Mouse (Mus musculus): ENCODE measurements at regions not wholly inside any gene's neighbourhood (a gene's known extent, or its start where the extent isn't known, plus 50 kb on each side); places are given as distances from the start of the nearest gene placed in this dataset.

DNA sequence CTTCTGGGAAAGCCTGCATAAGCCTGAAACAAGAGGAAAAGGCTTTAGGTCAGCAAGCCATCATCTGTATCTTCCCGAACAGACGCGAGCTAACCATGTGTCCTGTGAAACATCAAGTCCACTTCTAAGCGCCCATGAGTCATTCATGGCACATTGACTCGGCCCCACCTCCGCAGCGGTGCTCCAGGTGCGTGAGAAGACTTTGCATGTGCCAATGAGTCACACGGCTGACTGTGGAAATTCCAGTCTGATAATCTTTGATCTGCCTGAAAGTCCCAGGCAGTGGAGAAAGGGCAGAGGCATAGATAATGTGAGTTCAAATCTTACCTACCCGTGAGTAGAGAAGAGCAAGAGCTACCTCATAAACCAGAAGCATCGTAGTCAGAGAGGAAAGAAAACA, 137.8 kb downstream of the Pfkfb3 start:
- no peak for DNase-seq

- no peak for DNase-seq
These were observed 141.4 kb downstream of the Pfkfb3 start for GRCm38 (mm10) chr2:11412521-11412920.

DNA sequence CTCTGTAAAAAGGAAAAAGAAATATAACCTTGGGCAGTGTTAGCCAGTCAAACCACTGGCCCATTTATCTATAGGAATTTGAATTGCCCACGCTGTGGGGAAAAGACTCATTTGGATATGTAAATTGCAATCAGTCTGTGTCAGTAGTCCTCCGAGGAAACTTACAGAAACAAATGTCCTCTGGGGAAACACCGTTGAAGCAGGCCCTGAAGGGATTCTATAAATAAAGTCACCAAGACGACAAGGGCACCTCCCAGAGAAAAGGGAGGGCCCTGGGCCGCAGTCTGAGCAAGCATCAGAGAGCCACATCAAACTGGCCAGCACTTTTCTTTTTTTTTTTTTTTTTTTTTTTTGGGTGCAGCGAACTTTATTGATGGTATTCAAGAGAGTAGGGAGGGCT, 145.4 kb downstream of the Pfkfb3 start:
- DNase-seq, result no peak

- DNase-seq, result no peak
These were observed 147.7 kb downstream of the Pfkfb3 start for GRCm38 (mm10) chr2:11406103-11406615.

DNA sequence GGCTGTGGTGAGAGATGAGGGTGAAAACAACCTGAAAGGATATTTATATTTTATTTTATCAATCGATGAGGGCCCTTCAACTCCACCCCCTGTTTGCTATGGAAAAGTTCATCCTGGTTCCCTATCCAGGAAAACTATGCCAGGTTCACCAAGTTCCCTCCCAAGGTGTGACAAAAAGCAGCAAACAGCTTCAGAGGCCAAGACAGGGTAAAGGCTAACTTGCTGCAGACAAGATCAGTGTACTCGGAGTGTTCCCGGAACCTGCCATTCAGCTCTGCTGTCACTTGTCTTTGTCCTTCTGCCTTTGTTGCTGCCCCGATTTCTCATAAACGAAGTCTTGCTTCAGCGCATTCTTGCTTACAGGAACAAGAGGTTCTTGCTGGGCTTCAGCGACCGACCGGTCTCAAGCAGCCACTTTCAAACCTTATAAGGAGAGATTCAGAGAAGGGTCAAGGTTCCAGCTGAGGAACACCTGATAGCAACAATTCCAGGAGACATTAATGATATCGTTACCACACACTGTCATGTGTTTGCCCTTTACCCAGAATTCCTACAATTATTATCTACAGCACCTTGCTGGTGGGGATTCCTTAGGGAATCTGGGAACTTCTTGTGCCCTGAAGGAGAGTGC, 151.5 kb downstream of the Pfkfb3 start:
- no peak for DNase-seq

DNA sequence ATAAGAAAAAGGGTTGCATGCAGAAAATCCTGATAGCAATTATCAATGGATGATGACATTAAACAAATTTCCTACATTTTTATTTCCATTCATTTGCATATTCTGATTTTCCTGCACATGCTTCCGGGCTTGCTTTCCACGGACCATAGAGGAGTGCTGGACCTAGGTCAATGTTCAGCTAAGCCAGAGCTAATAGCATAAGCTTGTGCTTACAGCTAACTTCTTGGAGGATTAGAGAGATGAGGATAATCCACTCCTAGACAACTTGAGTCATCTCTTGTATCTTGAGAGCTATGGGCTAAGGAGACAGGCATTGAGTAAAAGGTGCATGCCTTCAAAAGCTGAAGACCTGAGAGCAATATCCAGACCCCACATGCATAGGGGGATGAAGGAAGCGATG, 154.5 kb downstream of the Pfkfb3 start:
- DNase-seq, result no peak

- DNase-seq, result no peak
These were observed 154.9 kb downstream of the Pfkfb3 start for GRCm38 (mm10) chr2:11398949-11399348.

GRCm38 (mm10) chr2:11398391-11398790, 155.5 kb downstream of the Pfkfb3 start:
- DNase-seq, result no peak

DNA sequence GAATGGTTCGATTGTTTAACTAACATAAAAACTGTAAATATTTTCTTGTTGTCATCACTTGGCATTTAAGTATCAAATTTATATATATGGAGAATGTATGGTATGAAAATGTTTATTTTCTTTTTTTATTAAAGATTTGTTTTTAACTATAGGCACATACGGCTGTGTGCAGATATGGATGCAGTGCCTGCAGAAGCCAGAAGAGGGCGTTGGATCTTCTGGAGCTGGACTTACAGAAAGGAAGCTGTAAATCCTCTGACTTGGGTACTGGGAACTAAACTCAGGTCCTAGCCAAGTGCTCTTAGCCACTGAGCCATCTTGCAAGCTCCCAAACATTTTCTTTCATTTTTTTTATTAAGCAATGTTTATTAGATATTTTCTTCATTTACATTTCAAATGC, 157.0 kb downstream of the Pfkfb3 start:
- no peak for DNase-seq

GRCm38 (mm10) chr2:11394675-11395349, 159.1 kb downstream of the Pfkfb3 start:
- no peak for DNase-seq

GRCm38 (mm10) chr2:11391725-11392124, 162.2 kb downstream of the Pfkfb3 start:
- no peak for DNase-seq

GRCm38 (mm10) chr2:11390667-11391334, 163.1 kb downstream of the Pfkfb3 start:
- DNase-seq, result no peak

GRCm38 (mm10) chr2:11387623-11388022, 166.3 kb downstream of the Pfkfb3 start:
- DNase-seq, result no peak

DNA sequence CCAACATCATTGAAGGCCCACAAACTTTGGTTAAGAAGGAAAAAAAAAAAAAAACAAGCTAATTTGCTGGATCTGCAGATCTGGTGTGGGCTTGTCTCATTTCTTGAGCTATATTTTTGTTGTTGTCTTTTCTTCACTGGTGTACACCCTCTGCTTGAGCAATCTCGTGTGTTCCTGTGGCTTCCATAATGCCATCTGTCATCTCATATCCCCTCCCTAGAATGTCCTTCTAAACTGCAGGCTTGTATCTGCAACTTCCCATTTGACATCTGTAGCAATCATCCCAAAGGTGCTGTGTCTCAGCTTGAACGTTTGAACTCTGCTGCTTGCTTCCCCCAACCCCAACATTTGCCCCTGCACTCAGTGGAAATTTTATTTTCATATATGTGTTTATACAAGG, 170.1 kb downstream of the Pfkfb3 start:
- no peak for DNase-seq

DNA sequence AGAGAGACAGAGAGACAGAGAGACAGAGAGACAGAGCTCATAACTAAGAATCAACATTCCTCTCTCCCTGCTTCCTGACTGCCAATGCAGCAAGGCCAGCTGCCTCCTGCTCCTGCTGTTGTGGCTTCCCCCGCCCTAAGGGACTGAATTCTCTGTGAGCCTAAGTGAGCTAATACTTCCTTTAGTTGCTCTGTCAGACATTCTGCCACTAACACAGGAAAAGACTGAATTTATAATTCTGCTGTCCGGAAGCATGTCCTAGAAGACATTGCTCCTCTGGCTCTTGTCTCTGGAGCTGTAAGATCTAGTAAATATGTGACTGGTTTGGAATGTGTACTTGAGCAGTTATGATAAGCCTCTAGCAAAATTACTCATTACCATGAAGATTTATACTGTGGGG, 176.7 kb downstream of the Pfkfb3 start:
- no peak for DNase-seq

DNA sequence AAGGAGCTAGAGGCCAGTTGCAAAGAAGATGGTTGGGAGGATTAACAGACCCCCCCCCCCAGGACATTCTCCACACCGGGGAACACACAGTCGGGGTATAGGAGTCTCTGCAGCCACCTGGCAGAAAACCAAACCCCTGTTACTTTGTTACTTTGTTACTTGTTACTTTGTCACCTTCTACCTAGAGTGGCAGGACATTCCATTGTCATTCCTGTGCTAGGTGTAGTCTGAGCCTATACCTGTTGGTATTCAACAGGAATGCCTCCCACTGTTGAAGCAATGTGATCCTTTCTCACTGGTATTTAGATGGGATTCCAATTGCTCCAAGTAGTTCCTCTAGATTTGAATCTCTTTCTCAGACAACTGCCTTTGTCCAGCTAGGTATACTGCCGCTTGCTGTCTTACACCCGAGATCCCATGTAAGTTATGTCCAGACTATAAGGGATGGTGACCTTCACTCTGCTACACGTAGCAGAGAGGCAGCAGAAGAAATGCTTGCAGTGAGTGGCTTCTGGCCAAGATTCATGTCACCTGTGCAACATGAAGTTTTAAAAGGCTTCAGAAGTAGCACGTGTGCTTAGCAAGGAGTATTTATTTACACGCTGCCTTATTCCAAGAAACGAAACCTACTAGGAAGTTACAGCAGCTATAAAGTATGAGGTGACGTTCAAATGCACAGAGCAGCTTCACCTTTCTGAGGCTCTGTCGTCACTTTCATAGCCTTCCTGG, 178.0 kb downstream of the Pfkfb3 start:
- DNase-seq, result no peak

- DNase-seq, result no peak
These were observed 178.8 kb downstream of the Pfkfb3 start for GRCm38 (mm10) chr2:11375092-11375491.

GRCm38 (mm10) chr2:11370273-11370672, 183.6 kb downstream of the Pfkfb3 start:
- DNase-seq, result no peak

- no peak for DNase-seq
These were observed 186.6 kb downstream of the Pfkfb3 start for GRCm38 (mm10) chr2:11367319-11367718.

DNA sequence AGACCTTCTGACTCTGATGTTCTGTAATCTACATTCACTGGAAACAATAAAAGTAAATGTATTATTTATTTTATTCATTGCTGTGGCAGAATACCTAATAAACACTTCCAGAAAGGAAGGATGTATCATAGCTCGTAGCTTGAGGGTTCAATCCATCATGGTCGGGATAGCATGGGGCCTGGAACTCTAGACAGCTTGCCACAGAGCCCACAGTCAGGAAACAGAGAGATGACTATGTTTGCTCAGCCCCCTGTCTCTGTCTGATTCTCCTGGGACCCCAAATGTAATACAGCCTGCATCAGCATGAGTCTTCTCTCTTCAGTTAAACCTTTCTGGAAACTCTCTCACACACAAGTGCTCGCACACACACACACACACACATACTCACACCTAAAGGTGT, 188.1 kb downstream of the Pfkfb3 start:
- DNase-seq, result no peak

- DNase-seq, result no peak
These were observed 188.5 kb downstream of the Pfkfb3 start for GRCm38 (mm10) chr2:11365371-11365770.

DNA sequence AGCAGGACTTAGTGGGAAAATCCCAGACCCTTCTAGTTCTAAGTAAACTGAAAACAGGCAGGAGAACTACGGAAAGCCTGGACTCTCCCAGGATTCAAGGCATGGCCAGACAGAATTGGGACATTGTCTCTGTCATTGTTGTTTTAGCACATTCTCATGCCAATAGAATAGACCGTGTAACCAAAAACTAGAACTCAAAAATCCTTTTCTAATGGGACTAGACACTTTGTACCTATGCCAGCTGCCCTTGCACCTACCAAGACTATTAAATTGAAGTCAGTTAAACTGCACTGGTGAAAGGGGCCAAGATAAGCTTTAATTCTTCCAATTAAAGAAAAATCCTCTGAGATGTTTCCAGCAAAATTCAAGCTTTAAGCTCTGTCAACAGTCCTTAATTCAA, 189.8 kb downstream of the Pfkfb3 start:
- no peak for DNase-seq

DNA sequence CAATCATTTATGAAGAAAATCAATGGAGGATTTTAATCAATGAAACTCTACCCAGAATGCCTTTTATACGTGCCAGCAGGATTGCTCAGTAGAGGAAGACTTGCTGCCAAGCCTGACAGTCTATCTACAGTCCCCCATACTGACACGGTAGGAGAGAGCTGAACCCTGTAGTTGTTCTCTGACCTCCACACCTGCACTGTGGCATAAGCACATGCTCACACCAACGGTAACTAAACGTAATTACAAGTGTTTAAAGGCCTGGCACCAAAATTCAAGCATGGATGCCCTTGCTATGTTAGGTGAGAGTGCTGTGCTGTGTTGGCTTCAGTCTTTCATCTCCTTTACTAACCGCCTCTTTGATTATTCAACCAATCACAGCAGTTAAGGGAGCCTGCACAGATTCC, 190.8 kb downstream of the Pfkfb3 start:
- DNase-seq, result no peak

Measured in right cerebral cortex, postnatal 14 days (tissue).